Mouse (Mus musculus): ENCODE measurements around the gene 4930432K21Rik. TPM values are rescaled to one million over a fixed set of nuclear protein-coding genes. Genes with fewer than 3 reads are reported as not detected.

Gene 4930432K21Rik
- total and polyA plus RNA-seq, 3 experiments: 0.09 TPM; not detected in 2

GRCm38 (mm10) chr8:84189603-84190002 is 41.8 kb downstream of the 4930432K21Rik start:
- Histone ChIP-seq H3K27ac (ENCODE audit: insufficient read depth, low read depth) (no peak overlapping the region), H3K9me3 (replicated peaks; ENCODE audit: low read length) (peaks cover 4% of the 10 kb centered on the region), H3K4me2 (ENCODE audit: insufficient read depth, low read depth, poor library complexity, severe bottlenecking) (no peak overlapping the region), H3K4me1 (ENCODE audit: control insufficient read depth in 1 of 2, insufficient read depth in 2 of 2) (peaks cover 0 to 28% of the 10 kb centered on the region in 2 experiments; a peak in 2 of 4 replicates), H3K79me2 (replicated peaks; ENCODE audit: control insufficient read depth, extremely low read depth, insufficient read depth, poor library complexity, severe bottlenecking) (no peaks in the 10 kb centered on the region), H3K9ac (ENCODE audit: insufficient read depth, low read depth) (no peak overlapping the region), H3K36me3 (replicated peaks in 1 of 2; ENCODE audit: control insufficient read depth in 1 of 2, insufficient read depth in 1 of 2, low read length in 1 of 2) (no peaks in the 10 kb centered on the region), H3K4me3 (replicated peaks in 1 of 3; ENCODE audit: low read depth in 2 of 3, low read length in 2 of 3, poor library complexity in 1 of 3) (no peak overlapping the region), H3K27me3 (replicated peaks) (peaks cover 4% of the 10 kb centered on the region)
- in situ Hi-C loops (cut with MboI; ENCODE audit: low pct_ligation_motif_present, low pct_unique_long_range_greater_than_20kb, low sequenced_read_pairs) (loop anchor here (10.0 kb wide), 1 partner anchor 85 kb away; the partner anchor contains the start of gene Ccdc130), dilution Hi-C loops (cut with MboI; ENCODE audit: extremely low pct_ligation_motif_present, extremely low pct_unique_long_range_greater_than_20kb, low sequenced_read_pairs) (no loop called here)
- no peak for TF ChIP-seq UBTF (IDR thresholded peaks at IDR 0.05; ENCODE audit: low read depth, low read length)
- TF ChIP-seq MAFK (IDR thresholded peaks at IDR 0.05; ENCODE audit: insufficient replicate concordance, low read length): no peak
- TF ChIP-seq POLR2AphosphoS2 (IDR thresholded peaks at IDR 0.05; ENCODE audit: low read depth, low read length): no peak
- no peak for TF ChIP-seq MXI1 (IDR thresholded peaks at IDR 0.05; ENCODE audit: low read depth, low read length)
- no peak for DNase-seq (ENCODE audit: extremely low read depth)

- TF ChIP-seq ZKSCAN1 (IDR thresholded peaks at IDR 0.05; ENCODE audit: borderline replicate concordance, low read depth, low read length) (no peak), HCFC1 (IDR thresholded peaks at IDR 0.05; ENCODE audit: low read depth, low read length) (no peak), KAT2A (IDR thresholded peaks at IDR 0.05; ENCODE audit: insufficient replicate concordance, low read length) (no peak), CTCF (conservative IDR thresholded peaks at IDR 0.05 in 1 of 2, IDR thresholded peaks at IDR 0.05 in 1 of 2; ENCODE audit: low read depth in 2 of 2, low read length in 2 of 2) (peak in 1 of 2 experiments; percentile 19; a peak in 2 of 4 replicates), NELFE (IDR thresholded peaks at IDR 0.05; ENCODE audit: low read depth, low read length) (no peak), RAD21 (IDR thresholded peaks at IDR 0.05; ENCODE audit: low read depth, low read length) (peak; percentile 34), USF1 (IDR thresholded peaks at IDR 0.05; ENCODE audit: low read depth, low read length) (no peak), EP300 (IDR thresholded peaks at IDR 0.05; ENCODE audit: low read length) (no peak), JUND (conservative IDR thresholded peaks at IDR 0.05; ENCODE audit: low read depth, low read length) (no peak), ZMIZ1 (IDR thresholded peaks at IDR 0.05; ENCODE audit: low read depth, low read length) (no peak), NRF1 (IDR thresholded peaks at IDR 0.05; ENCODE audit: low read depth, low read length) (no peak), MXI1 (IDR thresholded peaks at IDR 0.05; ENCODE audit: low read depth, low read length) (no peak), SMC3 (IDR thresholded peaks at IDR 0.05; ENCODE audit: low read depth, low read length) (no peak; the same call in 1 of the 2 replicates), BHLHE40 (IDR thresholded peaks at IDR 0.05; ENCODE audit: low read depth, low read length) (no peak)
- Histone ChIP-seq H3K9ac (ENCODE audit: insufficient read depth, low read depth) (no peak overlapping the region), H3K4me1 (ENCODE audit: control insufficient read depth in 1 of 2, insufficient read depth in 2 of 2) (peaks cover 0 to 28% of the 10 kb centered on the region in 2 experiments; a peak in 2 of 4 replicates), H3K79me2 (replicated peaks; ENCODE audit: control insufficient read depth, extremely low read depth, insufficient read depth, poor library complexity, severe bottlenecking) (no peaks in the 10 kb centered on the region), H3K27me3 (replicated peaks) (peaks cover 4% of the 10 kb centered on the region), H3K4me2 (ENCODE audit: insufficient read depth, low read depth, poor library complexity, severe bottlenecking) (no peak overlapping the region), H3K27ac (ENCODE audit: insufficient read depth, low read depth) (no peak overlapping the region), H3K9me3 (replicated peaks; ENCODE audit: low read length) (peaks cover under 1% of the 10 kb centered on the region), H3K4me3 (replicated peaks in 1 of 3; ENCODE audit: low read depth in 2 of 3, low read length in 2 of 3, poor library complexity in 1 of 3) (no peak overlapping the region), H3K36me3 (replicated peaks in 1 of 2; ENCODE audit: control insufficient read depth in 1 of 2, insufficient read depth in 1 of 2, low read length in 1 of 2) (no peaks in the 10 kb centered on the region)
- no peak for DNase-seq (ENCODE audit: extremely low read depth)
- in situ Hi-C loops (cut with MboI; ENCODE audit: low pct_ligation_motif_present, low pct_unique_long_range_greater_than_20kb, low sequenced_read_pairs) (no loop called here), dilution Hi-C loops (cut with MboI; ENCODE audit: extremely low pct_ligation_motif_present, extremely low pct_unique_long_range_greater_than_20kb, low sequenced_read_pairs) (no loop called here)
Measured at GRCm38 (mm10) chr8:84190191-84190867, 42.5 kb downstream of the 4930432K21Rik start.
